Mouse (Mus musculus) C3H10T1/2 (cell line): ENCODE measurements around the gene Ahsa1. TPM values are rescaled to one million over a fixed set of nuclear protein-coding genes. Genes with fewer than 3 reads are reported as not detected.

Source experiments
- polyA plus RNA-seq, 2 experiments: library from polyadenylated mRNA; unstranded; fragments of >200 nt; fragmentation: generic; extraction: Trizol; gene quantifications; one replicate each; pipeline ENCODE4 v1.2.1; 2012; ENCODE audit warnings: missing spikeins in 2 of 2

The Ahsa1 gene
- polyA plus RNA-seq = 100 to 1,000 TPM in 1 of 2 experiments, 10 to 100 TPM in 1; 63.0 to 114 TPM

GRCm38 (mm10) chr12:87266108-87266826, at the start of gene Ahsa1, which contains the start of gene Vipas39:
Gene Ahsa1 (plus strand): TSS chr12:87266479.
Gene Vipas39 (minus strand): TSS chr12:87266256.

GRCm38 (mm10) chr12:87238632-87239031, 27.6 kb upstream of the Ahsa1 start, which contains the start of gene Noxred1:
Gene Noxred1 (minus strand): TSS chr12:87238732.

GRCm38 (mm10) chr12:87299657-87300440, 33.6 kb downstream of the Ahsa1 start, which contains the start of gene Ism2:
Gene Ism2 (minus strand): TSS chr12:87299705.

Other genes with a start within 250 kb of the Ahsa1 start
- gene Tmem63c, start 245.1 kb upstream of the Ahsa1 start, polyA plus RNA-seq = under 1 TPM in 1 of 2 experiments, not detected in 1; 0.13 TPM
- under 1 TPM; 0.01 to 0.25 TPM for gene Ngb, start 163.9 kb upstream of the Ahsa1 start, polyA plus RNA-seq
- 10 to 100 TPM; 21.1 to 49.3 TPM for gene Gstz1, start 119.3 kb upstream of the Ahsa1 start, polyA plus RNA-seq
- 1 to 10 TPM; 6.8 to 9.7 TPM for gene Pomt2, start 118.5 kb upstream of the Ahsa1 start, polyA plus RNA-seq
- gene Samd15, start 66.8 kb upstream of the Ahsa1 start, polyA plus RNA-seq = under 1 TPM; 0.05 to 0.54 TPM
- 1 to 10 TPM in 1 of 2 experiments, under 1 TPM in 1; 0.25 to 1.7 TPM for gene Tmed8, start 66.0 kb upstream of the Ahsa1 start, polyA plus RNA-seq
- gene Noxred1, start 27.7 kb upstream of the Ahsa1 start, polyA plus RNA-seq = under 1 TPM; 0.07 to 0.61 TPM
- gene Vipas39, start 223 bp upstream of the Ahsa1 start, polyA plus RNA-seq = 10 to 100 TPM in 1 of 2 experiments, 1 to 10 TPM in 1; 7.7 to 31.7 TPM
- under 1 TPM; 0.29 to 0.93 TPM for gene Ism2, start 33.2 kb downstream of the Ahsa1 start, polyA plus RNA-seq
- gene Sptlc2, start 121.9 kb downstream of the Ahsa1 start, polyA plus RNA-seq = 10 to 100 TPM; 10.8 to 38.9 TPM
- gene Slirp, start 177.4 kb downstream of the Ahsa1 start, polyA plus RNA-seq = 10 to 100 TPM; 20.7 to 75.6 TPM
- 10 to 100 TPM in 1 of 2 experiments, 1 to 10 TPM in 1; 5.7 to 11.3 TPM for gene Alkbh1, start 177.5 kb downstream of the Ahsa1 start, polyA plus RNA-seq
- 10 to 100 TPM; 15.7 to 55.0 TPM for gene Snw1, start 205.8 kb downstream of the Ahsa1 start, polyA plus RNA-seq
- gene Gm5788, start 228.2 kb downstream of the Ahsa1 start, polyA plus RNA-seq = not detected
- under 1 TPM in 1 of 2 experiments, not detected in 1; 0.01 TPM for gene Gm8300, start 247.8 kb downstream of the Ahsa1 start, polyA plus RNA-seq